Mouse (Mus musculus) lung, embryonic 15.5 days (tissue): ENCODE data around the gene Nudt9. TPM values are rescaled to one million over a fixed set of nuclear protein-coding genes. Genes with fewer than 3 reads are reported as not detected.

Experiments
- ATAC-seq: fragments of 200-750 bp; cut with Nextera tagmentation; 2 replicates; pipeline ENCODE4 v1.8.0; 2017; ENCODE audit warnings: moderate number of reproducible peaks, borderline replicate concordance; ENCODE audit not compliant: low FRiP score, low TSS enrichment; ENCODE audit errors: extremely low read depth
- H3K27ac ChIP-seq: fragments of 300-500 bp; sonication (generic); 2 replicates; pipeline ENCODE4 v1.5.1; 2015; ENCODE audit warnings: moderate library complexity, mild to moderate bottlenecking, inconsistent platforms
- H3K27me3 ChIP-seq: fragments of 300-500 bp; sonication (generic); 2 replicates; pipeline ENCODE4 v1.6.1; 2015; ENCODE audit warnings: inconsistent platforms
- H3K36me3 ChIP-seq: fragments of 300-500 bp; sonication (generic); 2 replicates; pipeline ENCODE4 v1.6.1; 2015; ENCODE audit warnings: inconsistent platforms
- H3K4me1 ChIP-seq: fragments of 300-500 bp; sonication (generic); 2 replicates; pipeline ENCODE4 v1.6.1; 2015; ENCODE audit warnings: inconsistent platforms
- H3K4me2 ChIP-seq: fragments of 300-500 bp; sonication (generic); 2 replicates; pipeline ENCODE4 v1.6.1; 2015; ENCODE audit warnings: inconsistent platforms, mild to moderate bottlenecking, moderate library complexity
- H3K4me3 ChIP-seq: fragments of 300-500 bp; sonication (generic); 2 replicates; pipeline ENCODE4 v1.5.1; 2015; ENCODE audit warnings: mild to moderate bottlenecking, inconsistent platforms
- H3K9ac ChIP-seq: fragments of 300-500 bp; sonication (generic); 2 replicates; pipeline ENCODE4 v1.6.1; 2015; ENCODE audit warnings: inconsistent platforms
- H3K9me3 ChIP-seq: fragments of 300-500 bp; sonication (generic); 2 replicates; pipeline ENCODE4 v1.6.1; 2016; ENCODE audit warnings: inconsistent platforms
- WGBS: fragments of 180-500 bp; shearing (Covaris S2); methylation state at CpG from one replicate; pipeline ENCODE4 v1.1.7; 2015; 5-methylcytosine and 5-hydroxymethylcytosine counted together
- polyA plus RNA-seq: library from polyadenylated mRNA; unstranded; fragments of >200 nt; fragmentation: Nextera tagmentation; extraction: Ambion mirVana; gene quantifications from 2 replicates; pipeline ENCODE4 v1.2.1, GENCODE M21; 2015

The Nudt9 gene
- polyA plus RNA-seq, 1 experiment from 2014 or later, result 67.0 TPM

DNA sequence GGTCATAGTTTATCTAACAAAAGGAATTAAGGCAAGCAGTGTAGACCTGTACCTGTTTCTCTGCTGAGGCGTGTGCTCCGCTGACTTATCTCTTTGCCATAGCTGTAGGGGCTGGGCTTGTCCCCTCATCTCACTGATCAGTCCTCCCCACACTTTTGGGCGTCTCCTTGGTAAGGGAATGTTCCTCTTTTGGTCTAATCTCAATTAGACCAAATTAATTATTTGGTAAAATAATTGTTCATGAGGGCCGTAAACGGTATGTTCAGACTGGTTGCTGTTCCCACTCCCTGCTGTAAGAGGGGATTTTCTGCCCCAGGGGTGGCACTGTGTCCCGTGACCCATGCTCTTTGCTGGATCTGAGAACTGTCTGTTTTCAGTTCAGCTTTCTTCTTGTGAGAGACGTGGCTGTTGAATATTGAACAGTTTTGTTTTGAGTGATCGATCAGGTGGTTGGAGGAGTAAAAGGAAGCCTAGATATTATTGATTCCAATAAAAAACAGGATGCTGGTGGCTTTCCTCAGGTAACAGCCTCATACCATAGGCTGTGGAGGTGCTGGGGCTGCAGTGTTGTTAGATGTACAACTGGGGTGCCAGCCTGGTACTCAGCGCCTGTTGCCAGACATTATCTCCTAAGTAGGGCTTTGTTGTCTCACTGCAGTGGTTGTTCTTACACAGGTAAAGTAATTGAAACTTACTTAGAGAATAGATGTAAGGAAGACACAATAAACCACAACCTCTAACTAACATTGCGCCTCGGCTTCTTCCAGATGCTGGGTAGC lies 16.9 kb downstream of the Nudt9 start:
- no peak overlapping the region for H3K27ac ChIP-seq
- no peaks in the 10 kb centered on the region for H3K27me3 ChIP-seq
- no peak overlapping the region for H3K4me2 ChIP-seq
- no peaks in the 10 kb centered on the region for H3K4me1 ChIP-seq
- ATAC-seq, result no peak
- H3K36me3 ChIP-seq, result peaks cover 46% of the 10 kb centered on the region
- 90% methylated on average over 11 of the region's 11 CpGs for WGBS
- no peak overlapping the region for H3K4me3 ChIP-seq
- no peaks in the 10 kb centered on the region for H3K9me3 ChIP-seq
- no peak overlapping the region for H3K9ac ChIP-seq

DNA sequence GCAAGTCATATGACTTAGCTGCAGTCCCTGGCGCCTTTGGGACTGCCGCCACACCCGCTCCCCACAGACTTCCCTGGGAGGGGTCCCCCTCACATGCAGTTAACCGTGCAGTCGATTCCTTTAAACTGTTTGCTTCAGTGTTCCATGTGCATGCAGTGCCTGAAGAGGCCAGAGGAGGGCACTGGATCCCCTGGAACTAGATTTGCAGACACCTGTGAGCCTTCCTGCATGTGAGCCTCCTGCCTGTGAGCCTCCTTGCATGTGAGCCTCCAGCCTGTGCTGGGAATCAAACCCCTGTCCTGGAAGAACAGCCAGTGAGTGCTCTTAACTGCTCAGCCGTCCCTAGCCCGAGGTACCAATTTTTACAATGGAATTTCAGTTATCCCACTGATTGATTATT lies 22.6 kb downstream of the Nudt9 start:
- Histone ChIP-seq H3K9ac (no peak overlapping the region), H3K36me3 (peaks cover 8% of the 10 kb centered on the region), H3K27me3 (no peaks in the 10 kb centered on the region), H3K4me2 (no peak overlapping the region), H3K27ac (no peak overlapping the region), H3K4me3 (no peak overlapping the region), H3K9me3 (no peaks in the 10 kb centered on the region), H3K4me1 (peaks cover 7% of the 10 kb centered on the region; the same call in 1 of the 2 replicates)
- 83% methylated on average over 7 of the region's 7 CpGs for WGBS
- no peak for ATAC-seq

DNA sequence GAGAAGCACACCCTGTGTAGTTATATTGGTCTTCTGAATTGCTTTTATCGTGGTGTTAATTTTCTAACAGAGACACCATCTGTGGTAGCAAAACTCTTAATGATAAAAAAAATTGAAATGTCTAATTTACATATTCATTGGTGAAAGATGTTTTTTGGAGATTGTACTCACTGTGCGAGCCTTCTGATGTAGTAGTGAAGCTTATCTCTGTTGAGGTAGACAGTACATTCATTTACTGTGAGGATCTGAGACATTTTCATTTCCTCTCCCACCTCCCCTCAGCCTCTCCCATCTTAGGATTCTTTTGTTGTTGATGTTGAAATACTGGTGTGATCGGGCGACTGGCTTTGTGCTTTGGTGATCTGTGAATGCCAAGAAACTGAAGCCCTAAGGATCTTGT lies 24.9 kb downstream of the Nudt9 start:
- H3K36me3 ChIP-seq, result no peaks in the 10 kb centered on the region
- H3K4me2 ChIP-seq, result no peak overlapping the region
- H3K4me1 ChIP-seq, result peaks cover 10% of the 10 kb centered on the region; the same call in 1 of the 2 replicates
- H3K4me3 ChIP-seq, result no peak overlapping the region
- no peaks in the 10 kb centered on the region for H3K9me3 ChIP-seq
- 74% methylated on average over 4 of the region's 4 CpGs for WGBS
- no peaks in the 10 kb centered on the region for H3K27me3 ChIP-seq
- no peak for ATAC-seq
- H3K9ac ChIP-seq, result no peak overlapping the region
- no peak overlapping the region for H3K27ac ChIP-seq

DNA sequence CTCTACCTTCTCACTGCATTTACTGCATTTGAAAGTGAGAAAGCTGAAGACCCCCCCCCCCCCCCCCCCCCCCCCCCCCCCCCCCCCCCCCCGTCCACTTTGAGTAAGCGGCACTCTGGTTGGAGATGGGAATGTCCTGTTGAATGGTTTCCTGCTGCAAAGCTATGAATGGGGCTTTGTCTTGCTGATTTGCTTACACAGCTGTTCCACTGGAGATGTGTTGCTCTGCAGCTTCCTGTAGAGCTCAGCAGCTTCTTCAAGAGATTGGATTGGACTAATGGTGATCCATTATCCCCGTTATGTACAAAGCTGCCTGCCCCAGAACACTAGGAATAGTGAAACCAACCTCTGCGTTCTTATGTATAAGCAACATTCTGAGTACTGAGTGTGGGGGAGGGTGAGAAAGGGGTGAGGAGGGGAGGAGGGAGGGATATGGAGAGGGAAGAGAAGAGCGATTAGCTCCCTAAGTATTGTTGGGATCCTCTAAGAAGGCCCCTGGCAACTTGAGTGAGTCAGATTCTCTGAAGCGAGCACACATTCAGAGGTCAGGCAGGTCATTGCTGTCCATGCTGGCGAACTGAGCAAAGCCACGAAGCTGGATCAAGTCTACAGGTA lies 26.3 kb downstream of the Nudt9 start:
- ATAC-seq, result peak; percentile 92

DNA sequence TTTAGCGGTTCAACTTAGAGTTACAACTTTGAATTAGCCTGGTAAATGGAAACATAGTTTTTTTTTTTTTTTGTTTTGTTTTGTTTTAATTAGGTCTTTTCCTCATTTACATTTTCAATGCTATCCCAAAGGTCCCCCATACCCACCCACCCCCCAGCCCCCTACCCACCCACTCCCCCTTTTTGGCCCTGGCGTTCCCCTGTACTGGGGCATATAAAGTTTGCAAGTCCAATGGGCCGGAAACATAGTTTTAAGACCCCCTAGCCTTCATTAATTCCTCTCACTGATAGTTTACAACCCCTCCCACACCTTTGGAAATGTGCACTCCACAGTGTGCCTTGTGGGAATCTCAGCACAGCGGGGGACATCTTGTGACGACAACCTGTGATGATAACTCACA lies 27.5 kb downstream of the Nudt9 start:
- H3K9ac ChIP-seq, result no peak overlapping the region
- peak; percentile 89 for ATAC-seq
- H3K27me3 ChIP-seq, result no peaks in the 10 kb centered on the region
- H3K4me1 ChIP-seq, result peaks cover 10% of the 10 kb centered on the region; the same call in 1 of the 2 replicates
- H3K4me3 ChIP-seq, result no peak overlapping the region
- 81% methylated on average over 5 of the region's 5 CpGs for WGBS
- no peak overlapping the region for H3K27ac ChIP-seq
- H3K36me3 ChIP-seq, result peaks cover 1% of the 10 kb centered on the region; the same call in 1 of the 2 replicates
- H3K4me2 ChIP-seq, result no peak overlapping the region
- no peaks in the 10 kb centered on the region for H3K9me3 ChIP-seq

More for the DNA sequence above, 26.3 kb downstream of the Nudt9 start:
- peak overlapping the region; percentile 37; the same call in 1 of the 2 replicates for H3K4me2 ChIP-seq
- H3K4me1 ChIP-seq, result peaks cover 10% of the 10 kb centered on the region; the same call in 1 of the 2 replicates
- H3K27me3 ChIP-seq, result no peaks in the 10 kb centered on the region
- 20% methylated on average over 6 of the region's 8 CpGs for WGBS
- H3K4me3 ChIP-seq, result no peak overlapping the region
- H3K9ac ChIP-seq, result no peak overlapping the region
- no peaks in the 10 kb centered on the region for H3K36me3 ChIP-seq
- no peaks in the 10 kb centered on the region for H3K9me3 ChIP-seq
- peak overlapping the region; percentile 53; the same call in 1 of the 2 replicates for H3K27ac ChIP-seq

DNA sequence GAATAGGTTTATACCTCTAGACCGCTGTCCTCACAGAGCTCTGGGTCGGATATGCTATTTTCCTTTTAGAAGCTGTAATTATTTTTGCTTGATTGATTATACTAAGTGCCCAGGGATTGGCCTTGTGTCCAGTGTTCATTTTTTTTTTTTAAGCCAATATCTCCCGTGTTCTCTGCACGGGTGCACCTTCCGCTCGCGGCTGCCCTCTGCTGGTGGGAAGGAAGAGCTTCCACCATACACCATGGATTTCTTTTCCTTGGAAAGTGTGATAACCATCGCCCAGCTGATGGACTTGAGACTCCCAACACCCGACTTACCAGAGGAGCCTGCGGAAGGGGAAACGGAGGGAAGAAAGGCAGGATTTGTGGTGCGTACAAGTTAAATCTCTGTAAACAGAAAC lies 28.3 kb downstream of the Nudt9 start:
- H3K4me1 ChIP-seq, result peaks cover 10% of the 10 kb centered on the region; the same call in 1 of the 2 replicates
- peak overlapping the region; percentile 47 for H3K4me2 ChIP-seq
- no peaks in the 10 kb centered on the region for H3K9me3 ChIP-seq
- H3K36me3 ChIP-seq, result peaks cover 4% of the 10 kb centered on the region
- H3K9ac ChIP-seq, result no peak overlapping the region
- peak overlapping the region; percentile 21; the same call in 1 of the 2 replicates for H3K4me3 ChIP-seq
- no peak for ATAC-seq
- H3K27ac ChIP-seq, result no peak overlapping the region
- H3K27me3 ChIP-seq, result no peaks in the 10 kb centered on the region
- 15% methylated on average over 12 of the region's 12 CpGs for WGBS

DNA sequence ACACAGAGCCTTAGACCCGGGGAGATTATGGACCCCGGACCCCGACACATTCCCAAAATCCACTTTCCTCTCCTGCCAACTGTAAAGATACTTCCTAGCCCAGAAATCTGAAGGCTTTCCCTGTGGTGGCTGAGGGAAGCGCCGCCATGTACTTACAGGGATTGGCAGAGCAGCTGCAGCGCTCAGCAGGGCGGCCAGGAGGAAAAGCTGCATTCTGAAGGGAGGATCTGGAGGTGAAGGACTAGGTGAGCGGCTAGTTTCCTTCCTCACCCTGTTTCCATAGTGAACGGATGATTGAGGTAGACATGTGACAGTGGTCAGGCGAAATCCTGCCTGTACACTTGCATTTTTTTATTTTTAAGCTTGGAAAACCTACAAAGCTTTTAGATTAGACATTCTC lies 30.3 kb downstream of the Nudt9 start:
- H3K36me3 ChIP-seq, result peaks cover 20% of the 10 kb centered on the region
- peaks cover 10% of the 10 kb centered on the region; the same call in 1 of the 2 replicates for H3K4me1 ChIP-seq
- ATAC-seq, result no peak
- H3K27ac ChIP-seq, result no peak overlapping the region; the same call in 1 of the 2 replicates
- 30% methylated on average over 10 of the region's 10 CpGs for WGBS
- H3K4me2 ChIP-seq, result no peak overlapping the region
- no peak overlapping the region for H3K4me3 ChIP-seq
- no peak overlapping the region for H3K9ac ChIP-seq
- H3K9me3 ChIP-seq, result no peaks in the 10 kb centered on the region
- H3K27me3 ChIP-seq, result no peaks in the 10 kb centered on the region

DNA sequence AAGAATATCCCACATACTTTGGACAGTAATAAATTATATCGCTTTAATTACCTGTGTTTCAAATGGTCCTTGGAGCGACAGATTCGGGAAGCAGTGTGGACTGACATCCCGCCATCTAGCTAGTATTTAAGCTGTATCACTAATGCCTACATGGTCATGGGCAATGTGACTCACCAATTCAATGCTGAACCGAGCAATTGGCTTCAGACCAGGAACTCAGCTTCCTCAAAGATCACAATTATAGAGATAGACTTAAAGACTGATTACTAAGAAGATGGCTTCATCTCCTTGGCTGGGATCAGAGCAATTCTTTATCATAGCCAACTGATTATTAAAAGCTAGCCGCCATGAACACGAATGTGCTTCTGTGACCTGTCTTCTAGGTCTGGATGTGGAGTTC lies 31.4 kb downstream of the Nudt9 start, which contains the start of gene Gm17660:
Gene Gm17660, minus strand, starts transcription at position 101 of the 400 bp plus-strand sequence.
- Histone ChIP-seq H3K27me3 (no peaks in the 10 kb centered on the region), H3K36me3 (peaks cover 23% of the 10 kb centered on the region), H3K4me3 (no peak within 1 kb of the TSS), H3K27ac (no peak within 1 kb of the TSS; the same call in 1 of the 2 replicates), H3K9ac (no peak within 1 kb of the TSS), H3K9me3 (no peaks in the 10 kb centered on the region), H3K4me2 (no peak within 1 kb of the TSS), H3K4me1 (peaks cover 7% of the 10 kb centered on the region; the same call in 1 of the 2 replicates)
- 94% methylated on average over 7 of the region's 7 CpGs for WGBS
- ATAC-seq, result no peak

DNA sequence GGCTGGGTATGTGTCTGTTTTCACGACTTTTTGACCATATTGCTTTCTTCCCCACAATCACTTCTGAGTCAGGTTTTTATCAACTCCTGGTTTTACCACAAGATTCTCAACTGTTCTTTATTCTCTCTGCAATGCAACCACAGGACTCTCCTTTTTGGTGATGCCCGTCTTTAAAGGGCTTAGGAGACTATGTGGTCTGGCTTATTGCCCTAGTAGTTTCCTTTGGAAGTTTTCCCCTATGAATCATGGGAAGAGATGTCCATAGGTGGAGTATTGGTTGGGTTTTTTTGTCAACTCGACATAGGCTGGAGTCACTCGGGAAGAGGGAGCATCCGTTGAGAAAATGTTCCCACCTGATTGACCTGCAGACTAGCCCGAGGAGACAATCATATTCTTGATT lies 34.6 kb downstream of the Nudt9 start:
- no peak overlapping the region for H3K9ac ChIP-seq
- ATAC-seq, result no peak
- no peaks in the 10 kb centered on the region for H3K4me1 ChIP-seq
- H3K9me3 ChIP-seq, result no peaks in the 10 kb centered on the region
- H3K4me2 ChIP-seq, result no peak overlapping the region
- H3K4me3 ChIP-seq, result no peak overlapping the region
- no peak overlapping the region for H3K27ac ChIP-seq
- 88% methylated on average over 6 of the region's 6 CpGs for WGBS
- H3K27me3 ChIP-seq, result no peaks in the 10 kb centered on the region
- peaks cover 50% of the 10 kb centered on the region for H3K36me3 ChIP-seq

DNA sequence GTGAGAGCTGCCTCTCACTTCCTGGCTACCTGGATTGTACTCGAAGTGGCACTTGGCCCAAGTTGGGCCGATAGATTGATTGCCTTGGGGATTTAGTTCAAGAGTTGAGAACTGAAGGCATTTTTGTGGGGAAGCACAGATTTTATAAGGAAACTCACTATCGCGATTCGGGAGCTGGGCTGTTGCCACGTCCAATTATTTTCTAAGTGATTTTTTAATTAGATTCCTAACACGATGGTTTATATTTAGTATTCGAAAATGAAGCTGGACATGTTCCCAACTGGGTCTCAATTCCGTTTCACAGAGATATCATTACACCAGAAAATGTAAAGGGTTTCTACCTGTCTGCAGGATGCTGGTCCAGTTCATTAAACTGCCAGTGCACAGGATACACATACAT lies 39.3 kb downstream of the Nudt9 start:
- Histone ChIP-seq H3K9ac (no peak overlapping the region), H3K27ac (no peak overlapping the region), H3K36me3 (peaks cover 76% of the 10 kb centered on the region), H3K27me3 (no peaks in the 10 kb centered on the region), H3K4me3 (no peak overlapping the region), H3K4me1 (no peaks in the 10 kb centered on the region), H3K9me3 (no peaks in the 10 kb centered on the region), H3K4me2 (no peak overlapping the region)
- no peak for ATAC-seq
- WGBS, result 87% methylated on average over 9 of the region's 9 CpGs

DNA sequence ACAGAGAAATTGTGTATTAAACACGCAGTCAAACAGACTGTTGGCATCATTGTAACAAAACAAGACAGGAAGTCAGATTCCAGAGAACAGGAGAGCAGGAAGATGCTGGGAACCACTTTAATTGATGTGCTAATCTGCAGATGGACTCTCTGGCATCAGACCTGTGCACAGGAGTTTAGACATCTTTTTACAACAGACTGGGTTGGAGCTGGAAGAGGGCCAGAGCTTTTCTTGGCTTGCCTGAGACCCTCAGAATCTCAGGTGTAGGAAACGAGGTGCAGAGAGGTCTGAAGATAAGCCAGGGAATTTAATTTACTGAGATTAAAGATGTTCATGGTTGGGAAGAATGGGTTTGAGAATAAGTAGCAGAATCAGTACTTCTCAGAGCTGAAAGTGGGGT lies 43.6 kb downstream of the Nudt9 start:
- Histone ChIP-seq H3K4me1 (no peaks in the 10 kb centered on the region), H3K9ac (no peak overlapping the region), H3K27me3 (no peaks in the 10 kb centered on the region), H3K4me3 (no peak overlapping the region), H3K9me3 (no peaks in the 10 kb centered on the region), H3K4me2 (no peak overlapping the region), H3K36me3 (peaks cover 67% of the 10 kb centered on the region), H3K27ac (no peak overlapping the region)
- ATAC-seq, result no peak
- 73% methylated on average over 2 of the region's 2 CpGs for WGBS
